Mouse (Mus musculus): ENCODE data around the gene Pik3r6. TPM values are rescaled to one million over a fixed set of nuclear protein-coding genes. Genes with fewer than 3 reads are reported as not detected.
A peak's percentile ranks its signal among the peaks of the same experiment; 100 is the strongest.

Gene Pik3r6
- polyA plus RNA-seq, 1 experiment from 2014 or later: 3.7 TPM

DNA sequence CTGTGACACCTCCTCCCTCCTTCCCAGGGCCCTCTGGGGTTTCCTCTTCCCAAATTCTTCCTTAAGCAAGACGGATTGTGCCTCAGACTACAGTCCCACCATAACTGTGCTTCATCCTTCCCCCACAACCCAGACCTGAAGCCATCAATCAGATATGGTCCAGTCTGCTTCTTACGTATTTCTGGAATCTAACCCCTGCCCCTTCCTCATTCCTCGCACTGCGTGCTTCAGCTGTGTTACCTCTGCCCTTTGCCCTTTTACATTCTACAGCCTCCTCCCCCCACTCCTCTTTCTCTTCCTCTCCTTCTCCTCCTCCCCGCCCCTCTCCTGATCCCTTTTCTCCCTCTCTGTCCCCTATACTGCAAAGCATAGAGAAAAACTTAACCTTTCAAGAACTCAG lies 88.9 kb downstream of the Pik3r6 start:
- H3K27me3 ChIP-seq (ENCODE audit: control insufficient read depth, insufficient read depth, low read length): no peaks in the 10 kb centered on the region
- no peaks in the 10 kb centered on the region for H3K9me3 ChIP-seq (ENCODE audit: control insufficient read depth, low read length)
- no peak overlapping the region for H3K9ac ChIP-seq (ENCODE audit: low read depth, low read length)
- peaks cover 29% of the 10 kb centered on the region for H3K4me1 ChIP-seq (ENCODE audit: control insufficient read depth, insufficient read depth, low read length)
- H3K36me3 ChIP-seq (ENCODE audit: control insufficient read depth, insufficient read depth, low read length): no peaks in the 10 kb centered on the region
- 22% methylated on average over 5 of the region's 5 CpGs for WGBS
- peak; percentile 60 for ATAC-seq (ENCODE audit: low FRiP score, low TSS enrichment)
- H3K4me3 ChIP-seq (ENCODE audit: low read length): no peak overlapping the region
- H3K4me2 ChIP-seq (replicated peaks; ENCODE audit: low read depth, low read length): no peak overlapping the region
- H3K27ac ChIP-seq (ENCODE audit: low read depth, low read length): 0 out of 2 replicates have a peak overlapping the region, but pooled peaks have one; percentile 17

DNA sequence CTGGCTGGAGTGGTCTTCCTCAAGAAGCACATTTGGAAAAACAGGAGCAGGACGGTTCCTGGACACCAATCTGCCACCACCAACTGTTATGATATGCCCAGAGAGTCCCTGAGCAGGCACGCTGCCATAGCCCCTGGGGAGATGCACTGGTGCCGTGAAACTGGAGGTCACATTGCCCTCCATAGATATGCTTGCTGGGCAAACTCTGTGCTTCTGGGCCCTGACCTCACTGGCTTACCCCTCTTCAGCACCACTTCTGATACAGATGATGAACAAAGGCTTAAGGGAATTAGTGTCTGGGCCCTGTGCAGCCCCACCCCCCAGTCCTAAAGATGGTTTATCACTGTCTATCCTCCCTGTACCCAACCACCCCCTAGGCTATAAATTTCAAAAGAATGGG lies 90.4 kb downstream of the Pik3r6 start:
- Histone ChIP-seq H3K4me1 (ENCODE audit: control insufficient read depth, insufficient read depth, low read length) (peaks cover 29% of the 10 kb centered on the region), H3K36me3 (ENCODE audit: control insufficient read depth, insufficient read depth, low read length) (no peaks in the 10 kb centered on the region), H3K27me3 (ENCODE audit: control insufficient read depth, insufficient read depth, low read length) (no peaks in the 10 kb centered on the region), H3K9me3 (ENCODE audit: control insufficient read depth, low read length) (no peaks in the 10 kb centered on the region), H3K4me3 (ENCODE audit: low read length) (no peak overlapping the region), H3K27ac (ENCODE audit: low read depth, low read length) (no peak overlapping the region), H3K9ac (ENCODE audit: low read depth, low read length) (no peak overlapping the region), H3K4me2 (replicated peaks; ENCODE audit: low read depth, low read length) (no peak overlapping the region)
- WGBS: 42% methylated on average over 3 of the region's 3 CpGs
- no peak for ATAC-seq (ENCODE audit: low FRiP score, low TSS enrichment)

DNA sequence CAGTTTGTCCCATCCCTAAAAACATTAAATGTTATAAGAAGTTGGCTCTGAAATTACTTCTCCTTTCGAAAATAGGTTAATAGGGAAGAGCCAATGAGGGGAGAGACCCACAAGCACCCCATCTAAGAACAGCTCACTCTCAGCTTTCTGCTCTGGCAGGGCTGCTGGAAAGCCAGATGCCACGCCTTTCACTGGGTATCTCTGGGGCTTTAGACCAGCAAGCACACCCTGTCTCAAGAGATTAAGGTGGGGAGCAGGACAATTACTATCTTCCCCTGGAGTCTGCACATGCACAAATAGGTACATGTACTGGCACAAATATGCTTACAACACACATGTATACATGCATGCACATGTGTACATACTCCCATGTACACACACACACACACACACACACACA lies 95.1 kb downstream of the Pik3r6 start:
- Histone ChIP-seq H3K4me2 (replicated peaks; ENCODE audit: low read depth, low read length) (no peak overlapping the region), H3K4me3 (ENCODE audit: low read length) (no peak overlapping the region), H3K9me3 (ENCODE audit: control insufficient read depth, low read length) (no peaks in the 10 kb centered on the region), H3K27me3 (ENCODE audit: control insufficient read depth, insufficient read depth, low read length) (no peaks in the 10 kb centered on the region), H3K4me1 (ENCODE audit: control insufficient read depth, insufficient read depth, low read length) (peaks cover 38% of the 10 kb centered on the region), H3K36me3 (ENCODE audit: control insufficient read depth, insufficient read depth, low read length) (no peaks in the 10 kb centered on the region), H3K9ac (ENCODE audit: low read depth, low read length) (no peak overlapping the region), H3K27ac (ENCODE audit: low read depth, low read length) (no peak overlapping the region)
- no peak for ATAC-seq (ENCODE audit: low FRiP score, low TSS enrichment)
- WGBS: 94% methylated on average over 2 of the region's 2 CpGs

DNA sequence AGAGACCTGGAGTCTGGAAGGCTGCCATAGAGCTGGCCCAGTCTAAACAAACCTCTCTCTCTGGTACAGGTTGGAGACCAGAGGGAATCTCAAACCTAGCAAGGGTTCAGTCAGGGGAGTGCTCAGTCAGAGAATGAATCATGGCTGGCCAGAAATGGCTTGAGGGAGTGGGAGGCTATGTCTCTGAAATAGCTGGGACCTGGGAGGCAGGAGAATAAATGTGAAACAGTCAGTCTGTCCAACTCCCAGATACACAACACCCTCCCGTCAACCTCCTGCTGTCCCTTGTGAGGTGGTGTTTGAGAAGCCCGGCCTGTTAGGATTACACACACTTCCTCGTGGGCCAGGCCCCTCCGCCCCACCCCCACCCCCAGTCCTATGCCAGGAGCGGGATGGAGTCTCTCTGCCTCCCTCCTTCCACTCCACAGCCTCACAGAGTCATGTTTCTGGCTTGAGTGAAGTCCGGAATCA lies 97.8 kb downstream of the Pik3r6 start:
- H3K4me3 ChIP-seq (ENCODE audit: low read length): no peak overlapping the region
- no peaks in the 10 kb centered on the region for H3K9me3 ChIP-seq (ENCODE audit: control insufficient read depth, low read length)
- ATAC-seq (ENCODE audit: low FRiP score, low TSS enrichment): peak; percentile 75
- no peak overlapping the region for H3K4me2 ChIP-seq (replicated peaks; ENCODE audit: low read depth, low read length)
- no peaks in the 10 kb centered on the region for H3K36me3 ChIP-seq (ENCODE audit: control insufficient read depth, insufficient read depth, low read length)
- H3K27ac ChIP-seq (ENCODE audit: low read depth, low read length): peak overlapping the region; percentile 85
- no peaks in the 10 kb centered on the region for H3K27me3 ChIP-seq (ENCODE audit: control insufficient read depth, insufficient read depth, low read length)
- 13% methylated on average over 6 of the region's 6 CpGs for WGBS
- H3K4me1 ChIP-seq (ENCODE audit: control insufficient read depth, insufficient read depth, low read length): peaks cover 32% of the 10 kb centered on the region
- no peak overlapping the region for H3K9ac ChIP-seq (ENCODE audit: low read depth, low read length)

- H3K36me3 ChIP-seq (ENCODE audit: control insufficient read depth, insufficient read depth, low read length): no peaks in the 10 kb centered on the region
- WGBS: 14% methylated on average over 9 of the region's 9 CpGs
- no peaks in the 10 kb centered on the region for H3K27me3 ChIP-seq (ENCODE audit: control insufficient read depth, insufficient read depth, low read length)
- H3K9ac ChIP-seq (ENCODE audit: low read depth, low read length): no peak overlapping the region
- no peak overlapping the region for H3K4me2 ChIP-seq (replicated peaks; ENCODE audit: low read depth, low read length)
- H3K27ac ChIP-seq (ENCODE audit: low read depth, low read length): peak overlapping the region; percentile 85
- H3K4me1 ChIP-seq (ENCODE audit: control insufficient read depth, insufficient read depth, low read length): peaks cover 32% of the 10 kb centered on the region
- no peak for ATAC-seq (ENCODE audit: low FRiP score, low TSS enrichment)
- no peak overlapping the region for H3K4me3 ChIP-seq (ENCODE audit: low read length)
- H3K9me3 ChIP-seq (ENCODE audit: control insufficient read depth, low read length): no peaks in the 10 kb centered on the region
These were observed 98.7 kb downstream of the Pik3r6 start for GRCm38 (mm10) chr11:68601486-68601991.

Other genes with a start within 250 kb of the Pik3r6 start
- gene Ntn1, start 102.2 kb upstream of the Pik3r6 start, polyA plus RNA-seq (2014; fragmentation: Nextera tagmentation; extraction: Ambion mirVana): 8.5 and 10.2 TPM in 2 replicates
- gene Pik3r5, start 70.9 kb upstream of the Pik3r6 start, polyA plus RNA-seq (2014; fragmentation: Nextera tagmentation; extraction: Ambion mirVana): 0.41 and 1.5 TPM in 2 replicates
- gene Mfsd6l, start 53.2 kb downstream of the Pik3r6 start, polyA plus RNA-seq (2014; fragmentation: Nextera tagmentation; extraction: Ambion mirVana): 1.0 and 1.4 TPM in 2 replicates
- 2.5 and 3.0 TPM in 2 replicates for gene Ccdc42, start 84.0 kb downstream of the Pik3r6 start, polyA plus RNA-seq (2014; fragmentation: Nextera tagmentation; extraction: Ambion mirVana)
- 115 and 145 TPM in 2 replicates for gene Myh10, start 188.5 kb downstream of the Pik3r6 start, polyA plus RNA-seq (2014; fragmentation: Nextera tagmentation; extraction: Ambion mirVana)